Mouse (Mus musculus): ENCODE results near the gene Gm1043. TPM values are rescaled to one million over a fixed set of nuclear protein-coding genes. Genes with fewer than 3 reads are reported as not detected.

Gm1043 gene
- total RNA-seq, 2 experiments from 2014 or later, result not detected

DNA sequence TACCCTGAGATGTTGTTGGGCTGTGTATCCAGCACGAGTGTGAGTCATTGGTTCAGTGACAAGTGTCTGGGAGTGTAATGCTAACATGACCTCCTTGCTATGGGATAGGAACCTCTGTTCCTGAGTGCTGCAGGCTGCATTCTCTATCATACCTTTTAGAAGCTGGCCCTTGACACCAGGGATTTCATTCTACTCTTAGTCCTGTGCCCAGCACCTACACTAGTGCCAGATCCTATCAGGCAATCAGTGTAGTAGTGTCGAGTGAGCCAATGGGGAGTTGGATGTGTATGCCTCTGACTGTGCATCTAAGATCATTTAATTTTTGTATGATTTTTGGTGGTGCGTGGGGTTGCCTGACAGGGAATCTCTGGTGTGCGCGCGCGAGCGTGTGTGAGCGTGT lies 156.1 kb downstream of the Gm1043 start:
- ATAC-seq (ENCODE audit: poor library complexity, severe bottlenecking), result no peak

DNA sequence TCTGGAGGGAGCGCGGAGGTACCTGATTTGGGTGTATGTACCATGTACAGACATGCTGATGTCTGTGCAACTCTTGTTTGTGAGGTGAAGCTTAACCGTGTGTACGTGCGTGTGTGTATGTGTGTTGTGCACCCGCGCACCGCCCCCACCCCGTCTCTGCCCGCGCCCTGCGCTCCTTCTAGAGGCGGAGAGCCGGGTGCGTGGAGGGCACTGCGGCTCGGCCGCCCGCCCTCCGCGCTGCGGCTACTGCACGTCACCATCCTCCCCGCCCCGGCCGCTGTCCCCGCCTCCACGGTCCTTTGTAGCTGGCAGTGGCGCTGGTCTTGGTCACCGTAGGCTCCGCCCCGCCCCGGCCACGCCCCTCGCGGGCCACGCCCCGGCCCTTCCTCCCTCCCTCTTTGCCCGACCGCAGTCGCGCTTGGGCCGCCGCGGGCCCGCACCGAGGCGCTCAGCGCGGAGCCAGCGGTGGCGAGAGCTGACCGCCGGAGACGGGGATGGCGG lies 156.5 kb downstream of the Gm1043 start, which contains the start of gene Crmp1:
Crmp1 (plus strand) TSS at position 290 of the 501 bp plus-strand sequence.
- ATAC-seq (ENCODE audit: poor library complexity, severe bottlenecking), result no peak

DNA sequence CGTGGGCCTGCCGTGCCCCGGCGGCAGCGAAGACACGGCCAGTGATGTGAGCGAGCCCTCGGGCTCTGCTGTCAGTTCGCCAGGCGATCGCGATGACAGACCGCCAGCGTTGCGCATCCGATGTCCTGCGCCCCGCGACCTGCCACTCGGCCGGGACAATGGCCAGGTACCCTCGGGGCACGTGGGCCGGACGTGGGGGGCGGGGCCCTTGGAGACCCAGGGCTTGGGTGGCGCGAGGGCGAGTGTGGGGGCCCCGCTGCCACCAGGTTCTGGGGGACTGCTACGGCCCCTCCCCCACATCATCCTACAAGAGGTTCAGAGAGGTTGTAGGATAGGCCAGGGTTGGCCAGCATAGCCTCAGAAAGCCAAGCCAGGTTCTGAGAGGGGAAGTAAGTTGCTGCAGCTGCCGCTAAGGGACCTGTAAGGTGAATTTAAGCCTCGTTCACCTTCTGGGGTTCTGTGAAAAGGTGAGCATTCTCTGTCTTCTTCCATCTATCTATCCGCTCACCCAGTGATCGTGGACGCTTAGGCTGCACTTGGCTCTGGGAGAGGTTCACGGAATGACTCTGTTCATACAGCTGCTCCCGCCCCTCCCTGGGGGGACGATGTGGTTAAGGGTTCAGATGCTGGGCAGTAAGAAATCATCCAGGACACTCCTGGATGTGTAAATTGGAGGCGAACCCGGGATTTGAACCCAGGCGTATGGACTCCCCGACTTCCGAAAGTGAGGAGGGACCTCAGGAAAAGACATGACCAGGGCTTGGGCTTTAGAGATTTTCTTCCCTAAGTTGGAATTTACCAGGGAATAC lies 157.4 kb downstream of the Gm1043 start:
- no peak for ATAC-seq (ENCODE audit: poor library complexity, severe bottlenecking)

DNA sequence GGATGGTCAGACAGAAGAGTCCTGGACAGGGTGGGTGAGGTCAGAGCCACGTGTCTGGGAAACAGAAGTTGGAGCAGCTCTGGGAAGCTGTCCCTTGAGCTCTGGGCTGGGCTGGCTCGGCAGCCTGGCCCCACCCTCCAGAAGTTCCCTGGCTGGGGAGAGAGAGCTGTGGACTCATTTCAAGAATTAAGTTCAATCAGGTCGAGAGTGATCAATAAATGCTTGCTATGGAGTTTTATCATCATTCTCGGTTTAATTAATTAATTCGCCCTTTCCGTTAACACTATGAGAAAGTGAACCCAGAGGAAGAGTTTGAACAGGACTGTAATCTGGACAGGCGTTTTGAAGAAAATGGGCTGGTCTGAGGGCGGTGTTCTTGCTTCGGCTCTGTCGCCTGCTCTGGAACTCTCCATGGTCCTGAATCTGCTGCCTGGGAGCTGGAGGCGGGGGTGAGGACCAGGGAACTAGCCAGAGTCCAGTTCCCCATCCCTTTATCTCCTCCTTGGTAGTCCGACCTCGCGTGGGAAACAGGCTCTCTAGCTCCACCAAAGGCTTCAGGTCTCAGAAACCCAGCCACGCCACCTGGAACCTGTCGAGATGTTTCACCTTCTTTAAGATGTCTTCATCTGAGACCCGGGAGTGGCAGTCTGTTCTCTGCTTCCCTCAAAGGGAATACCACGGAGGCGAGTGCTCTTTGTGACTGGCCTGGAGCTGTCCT lies 158.2 kb downstream of the Gm1043 start:
- ATAC-seq (ENCODE audit: poor library complexity, severe bottlenecking), result no peak

DNA sequence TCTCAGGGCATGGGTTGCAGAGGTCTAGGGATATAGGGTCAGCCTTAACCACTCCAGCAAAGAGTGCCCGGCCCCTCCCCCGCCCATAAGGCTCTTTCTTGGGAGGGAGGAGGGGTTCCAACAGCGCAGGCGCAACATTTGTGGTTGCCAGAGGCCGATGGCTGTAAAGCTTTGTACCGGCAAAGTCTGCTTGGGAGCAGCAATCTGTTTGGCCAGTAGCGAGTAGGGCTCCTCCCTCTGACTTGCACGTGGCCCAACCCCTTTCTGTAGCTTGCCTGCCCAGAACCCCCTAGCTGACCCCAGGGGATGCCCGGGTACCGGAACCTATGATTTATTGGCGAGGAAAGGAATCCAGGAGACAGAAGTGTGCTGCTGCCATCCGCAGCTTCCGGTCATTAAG lies 159.0 kb downstream of the Gm1043 start:
- ATAC-seq (ENCODE audit: poor library complexity, severe bottlenecking), result no peak

DNA sequence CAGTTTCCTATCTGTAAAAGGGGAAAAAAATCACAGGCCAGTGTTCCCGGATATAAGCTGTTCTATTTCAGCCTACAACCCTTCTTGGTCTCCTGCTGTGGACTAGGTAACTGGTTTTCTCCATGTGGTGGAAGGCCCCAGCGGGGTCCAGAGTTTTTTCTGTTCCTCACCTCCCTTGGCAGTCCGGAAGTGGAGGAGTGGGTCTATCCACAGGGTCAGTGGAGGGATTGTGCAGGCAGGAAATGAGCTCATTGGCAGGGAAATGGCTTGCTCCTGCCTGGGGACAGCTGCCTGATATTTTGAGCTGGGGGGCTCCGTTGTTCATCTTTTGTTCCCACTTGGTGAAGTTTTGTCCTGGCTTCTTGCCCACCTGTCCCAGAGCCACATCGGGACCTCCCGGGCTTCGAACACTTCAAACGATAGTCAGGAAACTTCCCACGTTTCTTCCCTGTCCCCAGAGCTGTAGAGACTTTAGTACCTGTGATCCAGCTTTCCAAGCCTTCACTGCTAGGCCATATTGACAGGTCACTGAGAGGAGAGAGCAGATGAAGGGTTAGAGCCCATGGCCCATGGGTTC lies 159.6 kb downstream of the Gm1043 start:
- no peak for ATAC-seq (ENCODE audit: poor library complexity, severe bottlenecking)

DNA sequence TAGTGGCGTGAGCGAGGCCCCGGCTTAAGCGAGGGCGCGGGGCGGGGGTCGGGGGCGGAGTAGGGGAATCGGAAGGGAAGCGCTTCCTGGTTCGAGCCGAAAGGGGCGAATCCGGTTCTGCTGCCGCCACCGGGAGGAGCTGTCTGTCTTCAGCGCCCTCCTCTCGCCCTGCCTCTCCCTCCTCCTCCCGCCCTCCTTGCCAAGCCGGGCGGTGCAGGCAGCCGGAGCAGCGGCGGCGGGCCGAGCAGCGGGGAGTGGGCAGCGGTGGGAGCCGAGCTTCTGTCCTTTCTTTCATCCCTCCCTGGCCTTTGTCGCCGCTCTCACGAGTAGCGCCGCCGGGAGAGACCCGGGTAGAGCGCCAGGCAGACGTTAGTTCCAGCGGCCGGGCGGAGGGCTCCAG lies 160.5 kb downstream of the Gm1043 start:
- no peak for ATAC-seq (ENCODE audit: poor library complexity, severe bottlenecking)

DNA sequence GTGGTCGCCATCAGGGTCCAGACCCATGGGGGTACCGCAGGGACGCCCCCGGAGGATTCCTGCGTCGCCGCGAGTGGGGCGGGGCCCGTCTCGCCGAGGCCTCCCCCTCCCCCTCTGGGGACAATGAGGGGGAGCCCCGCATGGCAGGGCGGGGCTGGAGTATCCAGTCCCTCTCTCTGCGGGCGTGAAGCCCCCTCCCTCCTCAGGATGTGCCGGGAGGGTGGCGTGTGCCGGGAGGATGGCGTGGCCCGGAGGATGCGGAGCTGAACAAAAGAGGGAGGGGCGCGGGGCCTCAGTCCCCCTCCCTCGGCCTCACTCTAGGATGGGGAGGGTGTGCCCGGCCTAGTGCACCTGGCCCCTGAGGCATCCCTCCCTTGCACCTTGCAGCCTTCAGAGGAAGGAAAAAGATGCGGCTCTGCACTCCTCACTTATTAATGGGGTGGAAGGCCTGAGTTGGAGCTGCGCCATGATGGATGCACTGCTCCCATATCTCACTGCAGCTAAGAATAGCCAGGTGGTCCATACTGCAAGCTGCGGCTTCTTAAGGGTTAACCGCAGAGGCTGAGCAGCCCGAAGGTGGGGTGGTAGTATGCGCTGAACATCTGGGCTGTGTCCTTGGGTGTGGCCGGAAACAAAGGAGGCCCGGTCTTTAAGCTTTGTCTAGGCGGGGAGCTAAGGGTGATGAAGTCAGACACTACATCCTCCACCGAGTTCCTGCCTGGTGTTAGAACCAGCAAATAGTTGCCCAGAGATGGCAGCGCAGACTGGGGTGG lies 161.2 kb downstream of the Gm1043 start:
- no peak for ATAC-seq (ENCODE audit: poor library complexity, severe bottlenecking)

DNA sequence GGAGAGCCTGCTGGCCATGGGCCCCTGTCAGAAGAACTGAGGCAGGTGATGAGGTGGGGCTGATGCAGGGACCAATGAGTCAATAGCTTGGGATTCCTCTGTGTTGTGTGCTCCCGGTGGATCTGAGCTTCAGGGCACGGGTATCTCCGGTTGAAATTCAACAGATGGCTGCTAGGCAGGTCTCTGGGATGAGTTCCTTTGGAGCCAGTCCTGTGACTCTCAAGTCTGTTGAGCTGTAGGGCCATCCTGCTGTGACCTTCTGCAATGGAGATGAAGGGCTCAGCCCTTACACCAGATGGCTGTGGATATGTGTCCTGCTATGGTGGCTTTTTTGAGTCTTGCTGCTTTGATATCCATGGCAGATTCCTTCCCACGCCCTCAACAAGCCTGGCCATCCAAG lies 162.3 kb downstream of the Gm1043 start:
- ATAC-seq (ENCODE audit: poor library complexity, severe bottlenecking), result no peak

DNA sequence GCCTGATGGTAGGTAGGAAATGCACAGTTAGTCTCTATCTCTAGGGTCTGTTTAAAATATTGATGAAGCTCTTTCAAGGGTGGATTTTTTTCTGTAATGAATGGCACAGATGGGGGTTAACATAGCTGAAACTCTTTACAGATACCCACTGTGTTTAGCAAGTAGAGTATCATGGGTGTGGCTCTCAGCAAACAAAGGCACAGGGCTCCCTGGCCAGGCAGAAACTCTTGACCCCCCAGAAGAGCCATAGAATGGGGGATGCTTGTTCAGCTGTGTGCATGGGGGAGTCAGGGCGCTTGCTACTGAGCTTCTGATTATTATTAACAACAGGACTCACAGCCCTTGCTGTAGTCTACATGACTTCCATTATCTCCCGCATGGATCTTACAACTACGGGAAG lies 163.7 kb downstream of the Gm1043 start:
- ATAC-seq (ENCODE audit: poor library complexity, severe bottlenecking), result no peak

DNA sequence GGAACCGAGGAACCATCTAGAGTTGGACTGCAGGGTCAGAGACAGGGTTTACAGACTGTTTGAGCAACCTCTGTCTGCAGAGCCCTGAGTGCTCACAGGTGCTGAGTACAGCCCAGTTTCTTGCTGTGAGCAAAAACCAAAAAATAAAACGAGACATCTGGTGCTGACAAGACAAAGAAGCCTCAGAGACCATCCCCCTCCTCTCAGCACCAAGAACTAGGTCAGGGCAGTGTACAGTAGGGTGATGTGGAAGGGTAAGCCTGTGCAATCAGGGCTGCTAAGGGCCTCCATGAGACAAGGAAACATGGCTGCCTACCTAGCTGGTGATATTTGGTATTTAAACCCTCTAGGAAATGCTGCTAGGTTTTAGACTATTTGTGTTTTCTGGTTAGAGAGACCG lies 166.4 kb downstream of the Gm1043 start:
- ATAC-seq (ENCODE audit: poor library complexity, severe bottlenecking), result no peak

DNA sequence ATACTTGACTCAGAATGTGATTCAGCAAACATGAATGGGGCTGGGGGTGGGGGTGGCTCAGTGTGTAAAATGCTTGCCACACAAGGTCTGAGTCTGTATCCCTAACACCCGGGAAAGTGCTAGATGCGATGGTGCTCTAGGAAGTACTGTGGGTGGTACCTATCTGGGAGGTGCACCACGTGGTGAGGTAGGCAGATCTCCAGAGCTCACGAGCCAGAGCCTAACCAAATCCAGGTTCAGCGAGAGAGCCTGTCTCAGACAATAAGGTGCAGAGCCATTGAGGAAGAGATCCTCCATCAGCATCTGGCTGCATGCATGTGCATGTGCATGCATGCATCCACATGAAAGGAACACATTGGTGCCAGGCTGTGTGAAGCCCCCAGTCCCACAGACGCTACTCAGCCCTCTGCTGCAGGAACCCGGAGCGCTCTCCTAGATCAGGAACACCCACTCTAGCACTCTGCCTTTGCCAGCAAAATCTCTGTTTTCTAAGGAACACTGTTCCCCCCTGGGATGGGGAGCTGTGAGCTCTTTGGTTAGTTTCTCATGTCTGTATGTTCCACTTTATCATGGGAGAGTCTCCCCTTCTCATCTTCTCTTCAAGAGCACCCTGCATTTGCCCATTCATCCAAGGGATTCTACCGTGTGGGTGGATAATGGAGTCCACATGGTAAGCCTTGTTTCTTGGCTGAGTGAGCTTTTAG lies 167.1 kb downstream of the Gm1043 start:
- ATAC-seq (ENCODE audit: poor library complexity, severe bottlenecking), result no peak

DNA sequence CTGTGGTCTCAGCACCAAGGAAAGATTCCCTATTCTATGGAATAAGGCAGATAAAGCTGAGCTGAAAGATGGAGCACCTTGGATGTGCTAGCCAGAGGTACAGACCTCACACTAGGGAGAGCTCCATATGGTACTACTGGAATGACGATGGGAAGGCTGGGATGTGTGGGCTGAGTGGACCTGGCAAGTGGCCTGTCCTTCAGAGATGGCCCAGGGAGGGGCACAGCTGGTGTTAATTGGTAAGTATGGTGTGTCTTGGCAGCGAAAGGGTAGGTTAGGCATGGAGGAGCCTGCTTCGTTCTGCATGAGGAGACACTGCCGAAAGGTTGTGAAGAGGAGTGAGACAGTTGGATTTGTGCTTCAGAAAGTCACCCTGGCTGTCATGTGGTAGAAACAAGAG lies 169.4 kb downstream of the Gm1043 start:
- no peak for ATAC-seq (ENCODE audit: poor library complexity, severe bottlenecking)

DNA sequence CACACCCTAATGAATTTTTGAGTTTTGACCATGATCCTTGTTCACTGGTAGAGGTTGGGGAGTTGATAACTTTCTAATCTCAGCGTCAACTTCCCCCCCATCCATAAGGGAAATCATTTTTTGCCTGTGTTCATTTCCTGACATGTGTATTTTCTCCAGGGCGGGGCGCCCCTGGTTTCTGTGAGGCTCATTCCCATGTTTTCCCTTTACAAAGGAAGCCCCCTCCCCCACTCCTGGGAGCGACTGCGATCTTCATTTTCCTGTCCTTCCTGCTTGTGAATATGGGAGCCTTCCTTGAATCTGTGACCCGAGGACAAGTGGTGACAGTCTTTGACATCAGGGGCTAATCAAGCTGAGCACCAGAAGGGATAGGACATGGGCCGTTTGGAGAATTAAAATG lies 171.7 kb downstream of the Gm1043 start:
- ATAC-seq (ENCODE audit: poor library complexity, severe bottlenecking), result no peak

DNA sequence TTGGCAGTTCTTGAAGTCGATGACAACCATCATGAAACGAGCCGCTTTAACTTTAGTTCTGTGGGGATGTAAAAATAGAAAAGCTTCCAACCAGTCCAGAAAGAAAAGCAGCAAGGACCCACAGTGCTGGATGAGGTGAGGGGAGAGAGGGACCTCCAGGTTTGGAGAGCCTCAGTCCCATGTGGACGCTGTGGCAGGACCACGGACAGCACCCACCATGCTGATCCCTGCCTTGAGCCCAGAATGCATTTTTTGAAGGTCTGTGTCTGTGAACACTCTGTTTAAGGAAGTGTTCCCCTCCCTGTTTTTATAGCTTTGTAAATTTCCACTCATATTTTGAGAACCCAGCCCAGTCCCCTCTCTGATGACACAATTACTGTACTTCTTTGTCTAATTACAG lies 172.1 kb downstream of the Gm1043 start:
- ATAC-seq (ENCODE audit: poor library complexity, severe bottlenecking), result no peak

DNA sequence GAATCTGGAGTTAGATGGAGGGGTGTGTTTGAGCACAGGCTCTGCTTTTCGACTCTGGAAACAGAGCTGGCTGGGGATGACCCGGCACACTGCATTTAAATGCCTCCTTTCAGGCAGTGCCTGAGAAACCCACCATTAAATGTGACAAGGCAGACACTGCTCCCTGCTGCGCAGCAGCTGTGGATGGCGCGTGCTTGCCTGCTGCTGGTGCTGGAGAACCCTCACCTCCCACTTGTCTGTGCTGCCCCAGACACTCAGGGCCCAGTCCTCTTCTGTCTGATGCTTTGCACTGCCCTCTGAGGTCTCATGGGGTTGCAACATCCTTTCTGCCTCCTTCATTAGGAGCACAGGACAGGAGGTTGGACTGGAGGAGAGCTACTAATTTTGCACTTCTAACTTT lies 176.6 kb downstream of the Gm1043 start:
- no peak for ATAC-seq (ENCODE audit: poor library complexity, severe bottlenecking)

DNA sequence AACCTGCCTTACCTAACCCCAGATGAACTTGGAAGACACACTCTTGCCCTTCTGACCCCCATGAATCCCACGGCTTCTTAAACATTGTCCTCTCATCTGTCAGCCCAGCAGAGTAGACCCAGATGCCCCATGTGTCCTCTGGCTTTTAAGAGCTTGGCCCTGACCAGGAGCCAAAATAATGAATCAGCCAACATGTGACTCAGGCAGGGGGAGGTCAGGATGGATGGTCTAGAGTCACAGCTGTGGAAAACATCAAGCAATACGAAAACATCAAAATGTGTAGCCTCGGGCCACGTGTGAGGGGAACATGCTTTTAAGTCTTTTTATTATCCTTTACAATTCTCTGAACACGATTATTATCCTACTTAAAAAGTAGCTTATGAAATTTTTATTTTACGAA lies 178.6 kb downstream of the Gm1043 start:
- ATAC-seq (ENCODE audit: poor library complexity, severe bottlenecking), result no peak
